Mouse (Mus musculus): ENCODE data around the gene Meox1.

- no peak for TF ChIP-seq GATA1 (IDR thresholded peaks at IDR 0.05; ENCODE audit: low read length)
- TF ChIP-seq TAL1 (IDR thresholded peaks at IDR 0.05; ENCODE audit: low read length) = no peak
Observed at GRCm38 (mm10) chr11:101840405-101840804, 53.8 kb downstream of the Meox1 start.

All from erythroblast, embryonic 14.5 days (primary cell).